Mouse (Mus musculus): Measurements from ENCODE around the gene Mfsd6. TPM values are rescaled to one million over a fixed set of nuclear protein-coding genes. Genes with fewer than 3 reads are reported as not detected.
A peak's percentile ranks its signal among the peaks of the same experiment; 100 is the strongest.
"Not testable (repeated sequence)": the region's sequence is repeated elsewhere in the genome, so short reads cannot be mapped to it uniquely, and the experiment has no call there.

Mfsd6 gene
- total RNA-seq, 2 experiments from 2014 or later, result 68.2 to 69.5 TPM

DNA sequence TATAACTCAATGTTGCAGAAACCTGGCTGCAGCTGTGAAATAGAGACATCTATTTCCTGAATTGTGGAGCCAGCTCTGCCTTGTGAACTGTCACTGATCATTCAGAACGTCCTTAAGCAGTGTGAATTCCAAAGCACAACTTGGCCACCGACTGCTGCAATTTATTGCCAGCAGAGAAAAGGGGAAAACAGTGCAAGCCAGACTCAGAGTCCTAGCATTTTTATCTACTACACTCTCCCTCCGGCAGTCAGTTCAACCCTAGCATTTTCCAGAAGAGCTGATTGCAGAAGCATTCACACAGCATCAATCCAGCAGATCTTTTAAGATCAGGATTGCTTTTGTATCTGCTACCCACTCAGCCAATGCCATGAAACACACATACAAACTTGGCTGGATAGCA is 13.2 kb downstream of the Mfsd6 start:
- DNase-seq (ENCODE audit: low spot score in 2 of 2), result no peak

DNA sequence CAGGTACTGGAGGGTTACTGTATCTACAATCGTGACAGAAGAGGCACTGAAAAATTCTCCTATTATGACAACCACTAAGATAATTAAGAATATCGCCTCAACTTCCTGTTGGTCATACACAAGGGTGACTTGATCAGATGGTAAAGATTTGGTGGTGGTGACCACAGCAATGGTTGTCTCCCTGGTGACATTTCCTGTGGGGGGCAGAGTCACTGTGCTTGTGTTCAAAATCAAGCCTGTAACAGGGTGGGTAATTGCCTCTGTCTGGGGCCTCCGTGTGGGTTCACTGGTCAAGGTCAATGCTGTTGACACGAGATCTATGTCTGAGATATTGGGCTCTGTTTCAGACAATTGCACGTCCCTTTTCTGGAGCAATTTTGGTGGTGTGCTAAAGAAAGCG is 18.5 kb downstream of the Mfsd6 start:
- no peak for DNase-seq (ENCODE audit: low spot score in 2 of 2)

DNA sequence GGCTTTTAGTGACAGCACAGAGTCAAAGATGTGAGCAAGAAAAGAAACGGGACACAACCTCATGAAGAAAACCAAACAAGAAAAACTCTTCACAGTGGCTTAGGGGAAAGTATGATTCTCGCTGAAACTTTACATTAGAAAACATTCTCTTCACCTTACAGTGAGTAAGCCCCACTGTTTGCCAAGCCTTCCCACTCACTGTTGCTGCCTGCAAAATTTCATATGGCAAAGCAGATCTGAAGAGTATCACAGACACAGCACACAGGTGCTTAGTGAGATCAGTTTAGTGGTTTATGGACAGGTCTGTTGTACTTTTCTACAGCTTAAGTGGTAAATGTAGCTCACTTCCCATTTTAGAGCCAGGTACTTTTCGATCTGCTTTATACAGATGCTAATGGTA is 20.2 kb downstream of the Mfsd6 start:
- DNase-seq (ENCODE audit: low spot score in 2 of 2), result no peak

DNA sequence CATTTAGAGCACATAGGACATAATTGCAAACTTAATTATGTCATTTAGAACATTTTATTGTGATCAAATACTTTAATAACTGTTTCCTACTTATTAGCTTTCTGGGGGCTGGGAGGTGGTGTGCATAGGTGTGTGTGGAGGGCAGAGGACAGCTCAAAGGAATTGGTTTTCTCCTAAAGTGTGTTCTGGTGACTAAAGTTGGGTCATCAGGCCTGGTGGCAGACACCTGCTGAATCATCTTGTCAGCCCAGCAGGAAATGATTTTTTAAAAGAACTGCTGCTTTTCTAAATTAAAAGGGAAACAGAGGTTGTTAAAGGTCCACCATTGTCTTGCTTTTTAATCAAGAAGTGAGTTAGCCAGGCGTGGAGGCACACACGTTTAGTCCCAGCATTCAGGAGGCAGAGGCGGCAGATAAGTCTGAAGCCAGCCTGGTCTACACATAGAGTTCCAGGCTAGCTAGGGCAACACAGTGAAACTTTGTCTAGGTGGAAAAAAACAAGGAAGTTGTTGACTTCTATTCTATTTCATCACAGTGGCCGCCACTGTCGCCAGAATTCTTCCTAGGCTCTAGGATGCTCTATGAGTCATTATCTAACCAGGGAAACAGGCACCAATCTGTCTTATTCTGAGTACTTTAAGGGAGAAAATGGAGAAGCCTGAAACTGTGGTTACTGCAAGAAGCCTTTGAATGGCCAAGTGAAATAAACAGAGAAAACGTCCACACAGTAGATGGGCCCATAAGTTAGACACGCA is 24.3 kb downstream of the Mfsd6 start:
- DNase-seq (ENCODE audit: low spot score in 2 of 2), result no peak

DNA sequence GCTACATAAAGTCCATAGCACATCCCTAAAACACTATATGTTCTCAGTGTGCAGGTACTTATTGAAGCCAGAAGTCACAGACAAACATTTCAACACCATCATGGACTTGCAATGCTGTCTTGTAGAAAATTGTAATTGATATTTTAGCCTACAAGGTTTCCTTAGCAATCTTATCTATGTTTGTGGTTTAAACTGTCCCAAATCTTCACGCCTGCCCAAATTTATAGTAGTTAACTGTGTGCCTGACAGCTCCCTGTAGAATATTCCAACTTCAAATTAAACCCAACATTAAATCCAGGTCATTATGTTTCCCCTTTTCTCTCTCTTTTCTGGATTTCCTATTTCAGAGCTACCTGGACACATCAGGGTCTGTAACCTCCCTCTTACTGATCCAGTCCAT is 25.3 kb downstream of the Mfsd6 start:
- no peak for DNase-seq (ENCODE audit: low spot score in 2 of 2)

DNA sequence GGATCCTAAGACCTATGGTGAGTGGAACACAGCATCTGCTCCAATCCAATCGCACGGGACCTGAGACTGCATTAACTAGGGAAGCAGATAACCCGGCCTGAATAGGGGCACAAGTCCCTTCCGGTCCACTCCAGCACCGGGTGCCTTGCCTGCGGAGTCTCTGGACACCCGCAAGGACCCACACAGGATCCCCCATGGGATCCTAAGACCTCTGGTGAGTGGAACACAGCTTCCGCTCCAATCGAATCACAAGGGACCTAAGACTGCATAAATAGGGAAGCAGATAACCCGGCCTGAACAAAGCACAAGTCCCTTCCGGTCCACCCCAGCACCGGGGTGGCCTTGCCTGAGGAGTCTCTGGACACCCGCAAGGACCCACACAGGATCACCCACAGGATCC is 32.8 kb downstream of the Mfsd6 start:
- not testable (repeated sequence) for DNase-seq (ENCODE audit: low spot score in 2 of 2)

DNA sequence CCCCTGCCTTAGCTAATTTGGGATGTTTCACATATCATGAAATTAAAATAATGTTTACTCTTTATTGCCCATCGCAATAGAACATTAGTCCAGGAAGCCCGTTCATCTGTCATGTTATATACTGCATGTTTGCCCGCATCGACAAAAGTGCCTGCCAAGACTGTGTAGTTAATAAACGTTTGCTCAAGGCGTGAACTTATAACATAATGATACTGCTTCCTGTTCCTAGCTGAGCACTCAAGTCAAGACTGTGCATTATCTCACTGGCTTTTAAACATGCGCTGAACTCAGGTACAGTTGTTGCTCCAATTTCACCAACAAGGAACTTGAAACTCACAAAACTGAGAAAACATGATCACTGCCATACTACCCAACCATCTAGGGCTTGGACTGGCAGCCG is 39.6 kb downstream of the Mfsd6 start:
- DNase-seq (ENCODE audit: low spot score in 2 of 2), result no peak

DNA sequence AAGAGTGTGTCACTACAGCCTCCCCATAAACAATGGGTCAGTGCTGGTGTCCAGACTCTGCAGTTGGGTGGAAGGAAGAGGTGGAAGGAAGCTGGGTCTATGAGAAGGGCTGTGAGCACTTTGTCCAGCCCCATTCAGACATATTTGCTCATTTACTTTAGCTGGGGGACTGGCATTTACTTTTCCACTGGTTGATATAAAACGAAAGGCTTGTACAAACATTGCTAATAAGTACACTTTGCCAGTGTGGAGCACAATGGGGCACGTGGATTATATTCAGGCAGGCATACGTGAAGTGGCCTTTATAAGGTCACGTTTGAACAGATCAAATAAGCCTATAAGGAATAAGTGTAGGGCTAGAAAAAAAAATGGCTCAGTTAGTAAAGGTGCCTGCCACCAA is 43.7 kb downstream of the Mfsd6 start:
- no peak for DNase-seq (ENCODE audit: low spot score in 2 of 2)

DNA sequence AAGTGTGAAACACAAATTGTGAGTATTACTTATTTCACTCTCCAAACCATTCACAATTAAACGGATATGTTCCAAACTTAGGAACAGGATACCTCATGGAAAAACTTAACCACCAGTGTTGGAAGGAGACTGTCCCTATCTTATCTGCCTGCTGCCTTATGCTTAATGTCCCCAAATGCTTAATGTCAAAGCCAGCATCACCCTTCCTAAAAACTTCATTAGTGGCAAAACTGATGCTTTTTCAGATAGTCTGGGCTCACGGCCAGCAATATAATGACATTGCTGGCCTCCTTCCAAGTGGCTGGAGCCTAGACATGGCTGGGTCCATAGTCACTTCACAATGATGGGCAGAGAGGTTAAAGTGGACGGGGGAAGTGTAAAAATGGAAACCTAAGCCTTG is 50.6 kb downstream of the Mfsd6 start:
- DNase-seq (ENCODE audit: low spot score in 2 of 2), result no peak

DNA sequence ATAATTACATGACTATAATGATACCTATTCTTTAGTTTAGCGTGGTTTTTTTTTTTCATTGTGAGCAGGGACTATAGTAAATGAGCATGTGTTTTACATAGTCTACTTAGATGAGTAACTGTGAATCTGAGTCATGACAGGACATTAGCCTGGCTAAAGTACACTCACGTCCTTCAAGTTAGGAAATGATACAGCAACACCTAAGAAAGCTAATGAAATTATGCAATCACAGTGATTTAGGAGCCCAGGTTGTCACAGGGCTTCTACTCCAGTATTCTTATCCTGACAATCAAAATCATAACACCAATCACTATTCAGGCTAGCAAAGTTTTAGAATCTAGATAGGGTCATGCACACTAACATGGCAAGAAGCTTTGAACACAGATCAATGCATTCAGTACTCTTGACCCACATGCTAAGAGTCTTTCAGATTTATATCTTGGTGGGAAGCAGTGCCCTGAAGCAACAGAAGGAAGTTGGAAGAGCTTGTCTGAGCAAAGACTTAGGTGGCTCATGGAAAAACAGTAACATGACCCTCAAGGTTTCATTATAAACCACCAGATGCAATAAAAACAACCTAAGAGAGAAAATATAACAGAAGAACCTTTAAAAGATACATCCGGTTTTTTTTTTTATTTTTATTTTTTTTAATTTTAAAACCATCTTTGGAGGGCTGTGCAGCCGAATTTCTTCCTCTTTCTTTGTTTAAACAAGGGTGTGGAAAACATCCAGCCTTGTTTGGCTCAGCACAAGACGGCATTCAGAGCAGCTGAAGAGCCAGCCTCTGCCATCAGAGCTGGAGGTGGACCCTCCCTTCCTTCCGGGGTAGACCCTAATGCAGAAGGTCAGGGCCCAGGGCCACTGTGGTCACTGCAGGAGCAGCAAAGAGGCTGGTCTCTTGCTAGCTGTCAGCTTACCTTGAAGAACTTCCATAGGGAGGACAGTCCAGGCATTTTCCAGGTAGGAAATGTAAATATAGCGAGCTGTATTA is 51.4 kb downstream of the Mfsd6 start:
- DNase-seq (ENCODE audit: low spot score in 2 of 2), result no peak

DNA sequence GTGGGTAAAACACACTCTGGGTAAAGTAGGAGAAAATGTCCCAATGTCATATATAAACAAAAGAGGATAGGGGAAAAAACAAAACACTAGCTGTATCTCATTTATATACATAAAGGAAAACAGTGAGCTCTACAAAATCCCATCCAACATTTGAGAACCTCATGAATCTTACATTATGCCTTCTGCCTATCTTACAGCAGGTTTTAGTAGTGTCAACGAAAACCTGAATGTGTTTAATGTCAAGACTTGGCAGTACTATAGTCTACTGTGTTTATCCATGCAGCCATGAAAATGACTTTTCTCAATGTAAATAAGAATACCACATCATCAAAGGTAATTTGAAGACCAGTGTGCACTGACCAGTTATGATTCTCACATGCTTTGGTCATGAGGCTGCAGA is 57.3 kb downstream of the Mfsd6 start:
- no peak for DNase-seq (ENCODE audit: low spot score in 2 of 2)

DNA sequence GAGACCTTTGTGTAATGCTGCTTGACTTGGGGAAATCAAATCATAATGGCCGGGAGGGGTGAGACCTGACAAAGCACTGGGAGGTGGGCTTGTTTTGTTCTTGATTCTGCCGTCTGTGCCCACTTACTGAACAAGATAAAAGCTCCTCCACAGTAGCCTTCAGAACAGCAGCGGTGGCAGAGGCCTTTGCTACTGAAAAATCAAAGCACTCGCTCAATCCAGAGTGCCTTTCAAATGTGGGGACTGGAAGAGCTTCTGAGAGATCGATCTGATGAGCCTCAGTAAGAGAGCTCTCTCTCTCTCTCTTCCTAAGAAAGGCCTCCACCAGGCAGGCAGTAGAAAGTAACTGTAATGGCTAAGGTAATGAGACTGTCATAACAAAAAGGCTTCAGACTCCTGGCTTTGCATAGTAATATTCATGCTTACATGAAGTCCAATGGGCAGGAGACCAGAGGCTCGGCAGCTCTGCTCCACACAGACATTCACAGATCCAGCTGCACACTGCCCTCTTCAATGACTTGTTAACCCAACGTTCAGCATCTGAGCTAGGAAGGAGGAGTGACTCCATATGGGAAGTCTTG is 58.4 kb downstream of the Mfsd6 start:
- DNase-seq (ENCODE audit: low spot score in 2 of 2), result no peak

DNA sequence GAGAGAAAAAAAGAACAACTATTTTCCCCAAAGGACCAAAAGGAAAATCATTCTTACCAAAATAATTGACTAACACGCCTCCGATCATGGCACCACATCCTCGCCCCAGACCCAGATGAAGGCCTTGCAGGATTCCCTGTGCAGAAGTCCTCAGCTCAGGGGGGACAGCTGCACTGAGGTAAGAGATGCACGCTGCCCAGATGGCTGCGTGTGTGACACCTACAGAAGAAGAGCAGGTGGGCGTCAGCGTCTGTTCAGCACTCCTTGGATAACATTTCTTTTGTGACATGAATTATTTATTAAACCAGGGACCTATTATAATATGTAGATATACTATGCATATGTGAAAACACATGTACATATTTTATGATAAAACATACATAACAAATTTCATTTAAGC is 64.0 kb downstream of the Mfsd6 start:
- DNase-seq (ENCODE audit: low spot score in 2 of 2), result no peak

DNA sequence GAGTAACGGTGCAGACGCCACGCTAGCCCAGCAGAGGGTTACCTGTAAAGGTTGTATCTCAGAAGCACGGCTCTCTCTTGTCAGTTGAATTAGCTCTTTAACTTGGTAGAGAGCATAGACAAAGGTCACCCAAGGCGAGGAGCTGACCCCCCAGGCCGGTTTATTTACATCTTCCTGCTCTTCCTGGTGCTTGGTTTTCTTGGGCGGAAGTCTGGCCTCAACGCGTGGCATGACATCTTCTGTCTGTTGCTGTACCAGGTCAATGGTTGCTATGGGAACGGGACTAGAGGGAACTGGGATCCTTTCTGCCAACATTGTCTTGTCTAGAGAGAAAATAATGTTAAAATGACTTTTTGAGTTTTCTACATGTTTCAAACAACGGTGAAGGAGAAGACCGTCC is 66.5 kb downstream of the Mfsd6 start:
- DNase-seq (ENCODE audit: low spot score in 2 of 2), result no peak

DNA sequence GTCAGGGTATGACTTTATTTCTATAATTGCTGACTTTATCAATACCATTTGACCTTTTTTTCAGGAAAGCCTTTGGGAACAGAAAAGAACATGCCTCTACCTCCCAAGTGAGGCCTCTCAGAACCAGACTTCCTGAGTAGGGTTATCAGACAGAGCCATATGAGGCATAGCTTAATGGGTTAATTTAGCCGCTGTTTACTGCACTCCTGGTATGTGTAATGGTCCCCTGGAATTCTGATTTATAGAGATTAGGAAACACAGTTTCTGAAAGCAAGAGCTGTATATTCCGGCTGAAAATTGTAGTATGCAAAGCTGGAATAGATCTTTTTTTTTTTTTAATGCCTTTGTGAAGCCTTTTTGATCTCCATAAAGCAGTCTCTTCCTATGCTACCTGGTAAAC is 67.0 kb downstream of the Mfsd6 start:
- DNase-seq (ENCODE audit: low spot score in 2 of 2), result no peak

DNA sequence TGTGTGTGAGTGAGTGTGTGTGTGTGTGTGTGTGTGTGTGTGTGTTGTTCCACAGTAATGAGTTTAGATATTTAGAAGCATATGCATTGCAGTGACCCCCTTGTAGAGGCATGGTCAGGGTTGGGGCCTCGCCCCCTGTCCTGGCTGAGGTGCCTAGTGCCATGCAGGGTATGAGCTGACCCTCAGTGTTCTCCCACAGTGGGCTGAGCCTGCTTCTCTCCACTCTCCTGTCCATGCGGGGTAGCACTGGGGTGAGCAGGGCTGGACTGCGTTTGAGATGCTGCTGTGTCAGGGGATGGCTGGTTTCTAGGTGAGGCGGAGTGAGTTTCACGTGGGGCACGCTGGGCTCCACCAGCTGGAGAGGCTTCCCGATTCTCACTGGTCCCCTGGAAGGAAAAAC is 69.1 kb downstream of the Mfsd6 start:
- no peak for DNase-seq (ENCODE audit: low spot score in 2 of 2)

DNA sequence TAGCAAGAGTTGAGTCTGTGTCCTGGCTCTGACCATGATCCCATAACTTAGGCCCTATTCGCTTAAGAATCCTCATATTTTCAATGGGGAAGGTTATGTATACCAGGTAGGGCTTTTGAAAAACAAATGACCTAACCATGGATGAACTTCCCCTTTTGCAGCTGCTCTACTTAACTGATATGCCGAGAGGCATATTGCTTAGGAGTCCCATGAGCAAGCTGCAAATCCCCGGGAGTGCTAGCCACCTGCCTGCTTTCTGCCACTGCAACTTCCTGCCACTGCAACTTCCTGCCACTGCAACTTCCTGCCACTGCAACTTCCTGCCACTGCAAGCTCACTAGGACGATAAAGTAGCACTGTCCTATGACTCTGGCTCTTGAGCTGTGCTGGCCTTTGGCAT is 72.1 kb downstream of the Mfsd6 start:
- no peak for DNase-seq (ENCODE audit: low spot score in 2 of 2)

DNA sequence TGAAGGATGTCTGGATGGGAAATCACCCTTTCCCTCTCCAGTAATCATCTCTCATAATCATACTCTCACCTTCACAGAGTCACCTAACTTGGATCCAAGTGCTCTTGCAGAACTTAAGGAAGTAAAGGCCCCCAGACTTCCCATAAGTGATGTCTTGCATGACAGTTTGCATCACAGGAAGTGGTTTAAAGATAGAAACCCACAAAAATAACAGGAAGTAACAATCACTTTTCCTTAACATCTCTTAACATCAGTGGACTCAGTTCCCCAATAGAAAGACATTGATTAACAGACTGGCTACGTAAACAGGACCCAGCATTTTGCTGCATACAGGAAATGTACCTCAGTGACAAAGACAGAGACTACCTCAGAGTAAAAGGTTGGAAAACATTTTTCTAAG is 73.9 kb downstream of the Mfsd6 start:
- DNase-seq (ENCODE audit: low spot score in 2 of 2), result no peak

DNA sequence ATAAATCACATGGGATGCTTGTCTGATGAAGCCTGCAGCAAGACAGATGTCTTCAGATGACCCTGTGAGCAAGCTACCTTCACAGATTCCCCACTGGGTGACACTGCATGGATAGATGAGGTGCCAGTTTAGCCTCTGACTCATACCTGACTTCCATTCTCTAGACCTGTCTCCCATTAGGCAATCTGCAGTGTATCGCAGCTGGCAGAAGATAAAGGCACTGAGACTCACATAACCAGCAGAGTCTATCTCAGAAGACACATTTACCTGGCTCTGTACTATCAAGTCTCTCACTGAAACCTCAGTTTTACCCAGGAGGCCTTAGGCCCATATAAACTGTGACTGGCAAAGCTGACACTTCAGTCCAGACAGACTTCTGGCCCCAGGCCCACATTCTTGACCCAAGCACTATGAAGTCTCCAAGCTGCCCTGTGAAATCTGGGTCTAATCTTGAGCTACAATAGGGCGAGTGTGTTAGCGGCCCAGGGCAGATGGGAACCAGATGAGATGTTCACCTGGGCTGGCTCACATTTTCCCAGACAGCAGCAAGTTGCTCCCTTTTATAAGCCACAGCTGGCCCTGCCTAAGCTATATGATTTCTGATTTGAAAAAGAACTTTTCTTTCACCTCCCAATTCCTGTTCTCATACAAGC is 74.5 kb downstream of the Mfsd6 start:
- no peak for DNase-seq (ENCODE audit: low spot score in 2 of 2)

DNA sequence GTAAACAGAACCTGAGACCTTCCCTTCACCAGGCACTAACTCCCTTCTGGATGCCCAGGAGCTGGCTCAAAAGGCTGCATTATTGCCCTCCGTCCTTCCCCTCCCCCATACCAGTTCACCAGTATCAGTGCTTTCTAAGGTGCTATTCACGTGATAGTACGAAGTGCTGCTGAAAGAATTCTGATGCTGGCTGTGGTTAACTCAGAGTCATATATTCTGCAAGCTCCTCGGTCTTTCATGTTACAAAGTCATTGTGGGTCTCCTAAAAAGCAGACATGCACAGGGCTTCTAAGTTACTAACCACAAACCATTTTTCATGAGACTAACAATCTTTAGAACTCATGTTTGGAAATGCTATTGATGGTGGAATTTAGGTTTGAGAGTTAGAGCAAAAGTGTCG is 77.2 kb downstream of the Mfsd6 start:
- DNase-seq (ENCODE audit: low spot score in 2 of 2), result no peak

DNA sequence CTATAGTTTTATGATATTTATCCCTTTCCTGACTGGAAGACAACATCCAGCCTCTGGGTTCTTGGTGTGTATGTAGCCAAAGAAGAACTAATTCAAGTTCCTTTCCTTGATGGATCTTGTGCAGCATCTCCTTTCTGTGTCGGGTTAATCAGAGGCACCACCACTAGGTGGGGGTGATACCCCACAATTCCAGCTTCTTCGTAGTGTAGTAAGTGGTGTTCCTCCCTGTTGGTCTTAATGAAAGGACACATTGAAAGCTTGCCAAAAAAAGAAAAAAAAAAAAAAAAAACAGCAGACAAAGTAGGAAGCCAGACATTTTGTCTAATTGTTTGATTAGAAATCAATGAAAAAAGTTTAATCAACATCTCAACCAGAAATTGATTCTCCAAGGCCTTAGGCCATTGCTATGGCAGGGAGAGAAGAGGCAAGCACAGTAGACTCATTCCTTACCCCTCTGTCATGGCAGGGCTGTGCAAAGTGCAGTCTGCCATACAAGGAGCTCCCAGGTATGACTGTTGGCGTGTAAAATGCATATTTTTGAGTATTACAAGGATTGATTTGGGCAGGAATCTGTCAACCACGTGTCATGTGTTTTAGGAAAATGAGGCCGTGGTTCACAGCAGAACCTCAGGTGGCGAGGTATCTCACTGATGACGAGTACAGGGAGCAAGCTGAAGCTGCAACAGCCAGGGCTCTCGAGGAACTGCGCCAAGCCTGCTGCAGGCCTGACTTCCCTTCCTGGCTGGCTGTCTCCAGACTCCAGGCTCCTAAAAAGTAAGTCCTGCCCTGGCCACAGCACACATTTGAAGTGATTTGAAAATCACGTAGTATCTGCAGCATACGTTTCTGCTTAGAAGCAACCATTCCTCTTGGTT is 78.9 kb downstream of the Mfsd6 start:
- DNase-seq (ENCODE audit: low spot score in 2 of 2), result peak; percentile 85 to 87

Data from layer of hippocampus, postnatal 10 days (tissue).